Mouse (Mus musculus) small intestine, adult 2 months (tissue): ENCODE results near the gene Fam221b. TPM values are rescaled to one million over a fixed set of nuclear protein-coding genes. Genes with fewer than 3 reads are reported as not detected.

Source experiments
- H3K27ac ChIP-seq: fragments of 200-500 bp; 2 replicates; pipeline ENCODE4 v1.5.1; 2012; ENCODE audit warnings: low read depth, low read length, control low read depth, inconsistent platforms; ENCODE audit not compliant: insufficient read depth
- H3K27me3 ChIP-seq: fragments of 200-500 bp; 2 replicates; pipeline ENCODE4 v1.6.1; 2012; ENCODE audit warnings: mild to moderate bottlenecking, moderate library complexity, low read length, inconsistent platforms; ENCODE audit not compliant: control insufficient read depth, insufficient read depth
- H3K36me3 ChIP-seq: fragments of 200-500 bp; 2 replicates; pipeline ENCODE4 v1.6.1; 2012; ENCODE audit warnings: mild to moderate bottlenecking, low read length, control low read depth, inconsistent platforms; ENCODE audit not compliant: control insufficient read depth, insufficient read depth
- H3K4me1 ChIP-seq: fragments of 200-500 bp; 2 replicates; pipeline ENCODE4 v1.6.1; 2012; ENCODE audit warnings: low read length, inconsistent platforms, mixed read lengths; ENCODE audit not compliant: control insufficient read depth, insufficient read depth, insufficient read length
- H3K4me3 ChIP-seq: fragments of 200-500 bp; 2 replicates; pipeline ENCODE4 v1.5.1; 2012; ENCODE audit warnings: low read depth, mild to moderate bottlenecking, control low read depth, inconsistent platforms, low read length, moderate library complexity
- CTCF ChIP-seq: fragments of 200-500 bp; IDR thresholded peaks from 2 replicates; pipeline ENCODE4 v1.5.1; 2012; ENCODE audit warnings: low read depth, mild to moderate bottlenecking, control low read depth, inconsistent platforms, low read length, moderate library complexity, mixed read lengths; ENCODE audit not compliant: insufficient replicate concordance, insufficient read length; ENCODE audit errors: extremely low read depth
- POLR2A ChIP-seq: fragments of 200-500 bp; IDR thresholded peaks from 2 replicates; pipeline ENCODE4 v1.6.1; 2012; ENCODE audit warnings: low read depth, mild to moderate bottlenecking, control low read depth, inconsistent platforms, low read length, moderate library complexity
- WGBS: fragments of 180-500 bp; shearing (Covaris S2); methylation state at CpG from one replicate; pipeline ENCODE4 v1.1.7; 2018; 5-methylcytosine and 5-hydroxymethylcytosine counted together
- polyA plus RNA-seq: library from polyadenylated mRNA; depleted of rRNA; stranded (reverse); fragments of >200 nt; gene quantifications from 2 replicates; pipeline ENCODE4 v1.2.3, GENCODE M21; 2012; rRNA removed

Fam221b gene
- not detected in 2 replicates for polyA plus RNA-seq

- Histone ChIP-seq H3K4me1 (peaks cover 6% of the 10 kb centered on the region), H3K27ac (no peak within 1 kb of the TSS), H3K36me3 (no peaks in the 10 kb centered on the region), H3K27me3 (no peaks in the 10 kb centered on the region), H3K4me3 (peak within 1 kb of the TSS; percentile 78)
- TF ChIP-seq POLR2A (peak; percentile 37; the same call in 1 of the 2 replicates), CTCF (no peak)
- WGBS: 2% methylated on average over 40 of the region's 41 CpGs
These were observed at the start of gene Fam221b, which contains the start of gene Tmem8b for GRCm38 (mm10) chr4:43668782-43669427. Fam221b (minus strand) TSS chr4:43669145. Tmem8b (plus strand) TSS chr4:43668971.

- WGBS: 28% methylated on average over 7 of the region's 7 CpGs
- no peak for TF ChIP-seq POLR2A
- no peak for TF ChIP-seq CTCF
These were observed 44.8 kb upstream of the Fam221b start for GRCm38 (mm10) chr4:43713652-43714219.

GRCm38 (mm10) chr4:43711821-43712220 is 42.9 kb upstream of the Fam221b start:
- TF ChIP-seq CTCF (peak; percentile 96; the same call in 1 of the 2 replicates), POLR2A (no peak)
- Histone ChIP-seq H3K4me1 (no peaks in the 10 kb centered on the region), H3K27ac (no peak overlapping the region), H3K36me3 (no peaks in the 10 kb centered on the region), H3K27me3 (no peaks in the 10 kb centered on the region), H3K4me3 (no peak overlapping the region)
- 0% methylated on average over 2 of the region's 2 CpGs for WGBS

More at GRCm38 (mm10) chr4:43713652-43714219, 44.8 kb upstream of the Fam221b start:
- Histone ChIP-seq H3K36me3 (no peaks in the 10 kb centered on the region), H3K4me1 (no peaks in the 10 kb centered on the region), H3K27me3 (no peaks in the 10 kb centered on the region), H3K27ac (no peak overlapping the region), H3K4me3 (no peak overlapping the region)

- Histone ChIP-seq H3K27ac (no peak within 1 kb of the TSS), H3K4me1 (no peaks in the 10 kb centered on the region), H3K27me3 (no peaks in the 10 kb centered on the region), H3K36me3 (no peaks in the 10 kb centered on the region), H3K4me3 (no peak within 1 kb of the TSS)
- WGBS: 31% methylated on average over 6 of the region's 6 CpGs
- TF ChIP-seq POLR2A (no peak), CTCF (no peak)
These were observed 40.9 kb upstream of the Fam221b start, which contains the start of gene Olfr71 for GRCm38 (mm10) chr4:43709869-43710268. Olfr71 (minus strand) TSS chr4:43710255.

GRCm38 (mm10) chr4:43705991-43706390 is 37.0 kb upstream of the Fam221b start:
- Histone ChIP-seq H3K36me3 (no peaks in the 10 kb centered on the region), H3K27ac (no peak overlapping the region), H3K4me3 (no peak overlapping the region), H3K27me3 (no peaks in the 10 kb centered on the region), H3K4me1 (no peaks in the 10 kb centered on the region)
- TF ChIP-seq POLR2A: no peak
- no peak for TF ChIP-seq CTCF
- WGBS: 70% methylated on average over 13 of the region's 13 CpGs

GRCm38 (mm10) chr4:43703851-43704250 is 34.9 kb upstream of the Fam221b start:
- TF ChIP-seq CTCF (no peak), POLR2A (no peak)
- no peaks in the 10 kb centered on the region for H3K27me3 ChIP-seq
- H3K4me1 ChIP-seq: no peaks in the 10 kb centered on the region
- WGBS: 70% methylated on average over 8 of the region's 8 CpGs
- no peaks in the 10 kb centered on the region for H3K36me3 ChIP-seq
- no peak overlapping the region for H3K4me3 ChIP-seq
- H3K27ac ChIP-seq: no peak overlapping the region

GRCm38 (mm10) chr4:43703439-43703838 is 34.5 kb upstream of the Fam221b start:
- WGBS: 73% methylated on average over 6 of the region's 6 CpGs
- TF ChIP-seq CTCF (peak; percentile 30; the same call in 1 of the 2 replicates), POLR2A (no peak)
- no peak overlapping the region for H3K4me3 ChIP-seq
- no peaks in the 10 kb centered on the region for H3K36me3 ChIP-seq
- no peaks in the 10 kb centered on the region for H3K4me1 ChIP-seq
- H3K27ac ChIP-seq: no peak overlapping the region
- no peaks in the 10 kb centered on the region for H3K27me3 ChIP-seq
